Mouse (Mus musculus): Measurements from ENCODE around the gene Cpa2.

- no peak for TF ChIP-seq CTCF (IDR thresholded peaks at IDR 0.05)
- TF ChIP-seq POLR2A (IDR thresholded peaks at IDR 0.05; ENCODE audit: insufficient read depth, low read depth, low read length): no peak
- no peak for TF ChIP-seq EP300 (IDR thresholded peaks at IDR 0.05; ENCODE audit: insufficient read depth, low read depth, low read length)
Measured at GRCm38 (mm10) chr6:30576477-30577203, 35.3 kb downstream of the Cpa2 start.

Data from heart, adult 2 months (tissue).